Comparison of ENCODE assay signal across 8 mouse cellular contexts in the genomic region with DNA sequence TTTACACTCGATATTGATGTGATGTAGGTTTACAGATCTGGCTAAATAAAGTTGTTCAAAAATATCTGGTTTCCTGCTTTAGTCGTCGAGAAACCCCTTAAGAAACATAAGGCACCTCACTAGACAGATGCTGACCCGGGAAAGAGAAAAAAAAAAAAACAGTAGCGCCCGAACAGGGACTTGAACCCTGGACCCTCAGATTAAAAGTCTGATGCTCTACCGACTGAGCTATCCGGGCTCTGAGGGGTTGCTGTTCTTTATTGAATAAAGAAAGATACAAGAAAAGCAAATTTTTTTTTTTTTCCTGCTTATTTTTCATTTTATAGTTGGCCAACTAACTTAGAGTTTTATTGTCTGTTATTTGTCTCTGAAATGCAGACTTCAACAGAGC. TPM values are rescaled to one million over a fixed set of nuclear protein-coding genes. Genes with fewer than 3 reads are reported as not detected.
DNase-seq lines count a peak whose midpoint lies in the region; ATAC-seq and TF ChIP-seq lines count a peak whose summit lies in the region.

No protein-coding gene starts in this region.

- TF ChIP-seq CTCF in bone marrow, adult 2 months (IDR thresholded peaks at IDR 0.05; ENCODE audit: control insufficient read depth, insufficient read depth, low read length): no peak
- no peak for TF ChIP-seq CTCF in kidney, postnatal 0 days (IDR thresholded peaks at IDR 0.05; ENCODE audit: low read depth)

- peaks cover 58% of the 10 kb centered on the region for H3K4me1 ChIP-seq in erythroblast, embryonic 14.5 days (ENCODE audit: control insufficient read depth)
- H3K4me1 ChIP-seq in bone marrow, adult 2 months (ENCODE audit: control insufficient read depth, insufficient read depth, low read length): no peaks in the 10 kb centered on the region
- H3K4me1 ChIP-seq in kidney, postnatal 0 days (replicated peaks; ENCODE audit: insufficient read depth, low read length): peaks cover 5% of the 10 kb centered on the region; the same call in 1 of the 2 replicates
- H3K4me1 ChIP-seq in megakaryocyte, embryonic 14.5 days: peaks cover 32% of the 10 kb centered on the region

- H3K36me3 ChIP-seq in erythroblast, embryonic 14.5 days (ENCODE audit: control insufficient read depth): no peaks in the 10 kb centered on the region
- H3K36me3 ChIP-seq in kidney, postnatal 0 days (ENCODE audit: insufficient read depth, low read length): no peaks in the 10 kb centered on the region
- H3K36me3 ChIP-seq in megakaryocyte, embryonic 14.5 days (replicated peaks; ENCODE audit: low read length): no peaks in the 10 kb centered on the region

- peak overlapping the region; percentile 57 for H3K4me2 ChIP-seq in kidney, postnatal 0 days (ENCODE audit: low read length)

- 0 out of 2 replicates have a peak overlapping the region, but pooled peaks have one; percentile 5 for H3K9ac ChIP-seq in kidney, postnatal 0 days (ENCODE audit: low read depth, low read length)

- no peak for ATAC-seq in erythroblast, adult 5-6 weeks (replicated peaks; ENCODE audit: low FRiP score, poor library complexity, severe bottlenecking)
- no peak; the same call in 1 of the 2 replicates for ATAC-seq in kidney, postnatal 0 days (replicated peaks; ENCODE audit: low FRiP score, low read depth)

- H3K27ac ChIP-seq in bone marrow, adult 2 months (ENCODE audit: control insufficient read depth, insufficient read depth, low read depth, low read length, poor library complexity): no peak overlapping the region
- no peak overlapping the region for H3K27ac ChIP-seq in kidney, postnatal 0 days

- peaks cover 33% of the 10 kb centered on the region for H3K27me3 ChIP-seq in erythroblast, embryonic 14.5 days (ENCODE audit: control insufficient read depth)
- no peaks in the 10 kb centered on the region for H3K27me3 ChIP-seq in kidney, postnatal 0 days (ENCODE audit: insufficient read depth, low read length)
- H3K27me3 ChIP-seq in megakaryocyte, embryonic 14.5 days (replicated peaks): peaks cover 4% of the 10 kb centered on the region

- peak overlapping the region; percentile 80 for H3K4me3 ChIP-seq in erythroblast, embryonic 14.5 days (replicated peaks)
- peak overlapping the region; percentile 17 for H3K4me3 ChIP-seq in bone marrow, adult 2 months (replicated peaks; ENCODE audit: control insufficient read depth, low read depth, low read length)
- peak overlapping the region; percentile 51 for H3K4me3 ChIP-seq in kidney, postnatal 0 days (replicated peaks; ENCODE audit: low read depth, low read length)
- peak overlapping the region; percentile 96 for H3K4me3 ChIP-seq in megakaryocyte, embryonic 14.5 days (replicated peaks)

- under 1% methylated on average over 8 of the region's 8 CpGs for WGBS in bone marrow, adult 2 months
- WGBS in kidney, postnatal 0 days: 1% methylated on average over 8 of the region's 8 CpGs

- H3K9me3 ChIP-seq in erythroblast, embryonic 14.5 days (ENCODE audit: control insufficient read depth, low read length): no peaks in the 10 kb centered on the region
- no peaks in the 10 kb centered on the region for H3K9me3 ChIP-seq in kidney, postnatal 0 days (replicated peaks; ENCODE audit: low read length)
- no peaks in the 10 kb centered on the region for H3K9me3 ChIP-seq in megakaryocyte, embryonic 14.5 days

- no peak for TF ChIP-seq POLR2A in bone marrow, adult 2 months (IDR thresholded peaks at IDR 0.05; ENCODE audit: borderline replicate concordance, control insufficient read depth, low read depth, low read length)

- peak; percentile 56 for DNase-seq in heart, adult 8-10 months (ENCODE audit: low spot score)
- DNase-seq in kidney, postnatal 0 days (ENCODE audit: low spot score): no peak
- no peak for DNase-seq in ovary, adult 18-20 months (ENCODE audit: low spot score)
- DNase-seq in layer of hippocampus, postnatal 25 days (ENCODE audit: extremely low spot score in 1 of 2, low spot score in 1 of 2): no peak

RNA-seq across cellular contexts. Expression of a gene that starts 11.3 kb away (rescaled TPM):
- 7.6 and 8.7 TPM in 2 replicates for polyA plus RNA-seq in erythroblast, embryonic 14.5 days (2012)
- 11.9 and 18.4 TPM in 2 replicates for total RNA-seq in erythroblast, adult 5-6 weeks (2015; ENCODE audit: low replicate concordance)
- 37.4 and 42.5 TPM in 2 replicates for total RNA-seq in erythroblast, adult 5-6 weeks (2017; ENCODE audit: low replicate concordance)
- polyA plus RNA-seq in bone marrow, adult 2 months (2011; ENCODE audit: insufficient read depth, insufficient read length, low replicate concordance, missing spikeins): 41.4 and 45.6 TPM in 2 replicates
- 10 to 100 TPM; 17.7 to 20.3 (median 19.3) TPM for total RNA-seq in heart, adult 8-10 months (2022)
- polyA plus RNA-seq in kidney, postnatal 0 days (2015; fragmentation: Nextera tagmentation; extraction: Ambion mirVana): 101 and 103 TPM in 2 replicates
- polyA plus RNA-seq in megakaryocyte, embryonic 14.5 days (2012; ENCODE audit: insufficient read depth, low replicate concordance): 63.6 and 88.3 TPM in 2 replicates
- 10 to 100 TPM; 37.8 to 42.2 TPM for total RNA-seq in layer of hippocampus, postnatal 25 days (2021)

RNA-seq across cellular contexts. Expression of a gene that starts 22.2 kb away (rescaled TPM):
- polyA plus RNA-seq in erythroblast, embryonic 14.5 days (2012): not detected in 2 replicates
- total RNA-seq in erythroblast, adult 5-6 weeks (2015; ENCODE audit: low replicate concordance): not detected in 2 replicates
- not detected in 2 replicates for total RNA-seq in erythroblast, adult 5-6 weeks (2017; ENCODE audit: low replicate concordance)
- not detected in 2 replicates for polyA plus RNA-seq in bone marrow, adult 2 months (2011; ENCODE audit: insufficient read depth, insufficient read length, low replicate concordance, missing spikeins)
- total RNA-seq in heart, adult 8-10 months (2022): not detected
- not detected in 2 replicates for polyA plus RNA-seq in kidney, postnatal 0 days (2015; fragmentation: Nextera tagmentation; extraction: Ambion mirVana)
- not detected in 2 replicates for polyA plus RNA-seq in megakaryocyte, embryonic 14.5 days (2012; ENCODE audit: insufficient read depth, low replicate concordance)
- not detected for total RNA-seq in layer of hippocampus, postnatal 25 days (2021)

RNA-seq across cellular contexts. Expression of a gene that starts 38.5 kb away (rescaled TPM):
- not detected in 2 replicates for polyA plus RNA-seq in erythroblast, embryonic 14.5 days (2012)
- not detected in 2 replicates for total RNA-seq in erythroblast, adult 5-6 weeks (2015; ENCODE audit: low replicate concordance)
- total RNA-seq in erythroblast, adult 5-6 weeks (2017; ENCODE audit: low replicate concordance): not detected in 2 replicates
- not detected in 2 replicates for polyA plus RNA-seq in bone marrow, adult 2 months (2011; ENCODE audit: insufficient read depth, insufficient read length, low replicate concordance, missing spikeins)
- not detected for total RNA-seq in heart, adult 8-10 months (2022)
- polyA plus RNA-seq in kidney, postnatal 0 days (2015; fragmentation: Nextera tagmentation; extraction: Ambion mirVana): not detected in 2 replicates
- not detected in 2 replicates for polyA plus RNA-seq in megakaryocyte, embryonic 14.5 days (2012; ENCODE audit: insufficient read depth, low replicate concordance)
- total RNA-seq in layer of hippocampus, postnatal 25 days (2021): not detected

RNA-seq across cellular contexts. Expression of a gene that starts 56.6 kb away (rescaled TPM):
- not detected in 2 replicates for polyA plus RNA-seq in erythroblast, embryonic 14.5 days (2012)
- total RNA-seq in erythroblast, adult 5-6 weeks (2015; ENCODE audit: low replicate concordance): not detected in 2 replicates
- not detected in 2 replicates for total RNA-seq in erythroblast, adult 5-6 weeks (2017; ENCODE audit: low replicate concordance)
- not detected in 2 replicates for polyA plus RNA-seq in bone marrow, adult 2 months (2011; ENCODE audit: insufficient read depth, insufficient read length, low replicate concordance, missing spikeins)
- total RNA-seq in heart, adult 8-10 months (2022): not detected
- polyA plus RNA-seq in kidney, postnatal 0 days (2015; fragmentation: Nextera tagmentation; extraction: Ambion mirVana): 0.04 TPM in 1 of 2 replicates, not detected in the other
- polyA plus RNA-seq in megakaryocyte, embryonic 14.5 days (2012; ENCODE audit: insufficient read depth, low replicate concordance): not detected in 2 replicates
- total RNA-seq in layer of hippocampus, postnatal 25 days (2021): not detected

Comparison
In these comparisons a context has a peak if more than half of its experiments do, and no peak if none do; other contexts are left out.
1. H3K4me3 ChIP-seq: peak in every context shown above with its lines; median percentile 96 in megakaryocyte, embryonic 14.5 days; 80 in erythroblast, embryonic 14.5 days; 51 in kidney, postnatal 0 days; 17 in bone marrow, adult 2 months.